Mouse (Mus musculus): ENCODE data around the gene Elmo1.

The Elmo1 gene

DNA sequence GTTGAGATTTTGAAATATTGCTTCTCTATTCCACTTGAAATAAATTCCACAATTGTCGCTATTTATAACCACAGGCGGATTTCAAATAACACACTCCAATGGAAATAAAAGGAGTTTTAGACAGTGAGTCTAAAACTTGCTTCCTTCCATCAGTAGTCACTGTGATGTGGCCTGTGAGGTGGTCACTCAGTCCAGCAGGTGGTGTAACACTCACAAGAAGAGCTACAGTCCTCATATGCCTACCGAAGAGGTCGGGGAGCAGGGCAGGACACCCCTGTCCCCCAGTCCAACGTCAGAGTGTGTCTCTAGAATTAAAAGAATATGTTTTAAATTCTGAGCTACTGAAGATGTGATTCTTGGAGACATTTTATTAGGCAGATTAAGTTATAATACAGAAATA, 229.8 kb downstream of the Elmo1 start:
- DNase-seq (ENCODE audit: low spot score in 2 of 2): no peak

DNA sequence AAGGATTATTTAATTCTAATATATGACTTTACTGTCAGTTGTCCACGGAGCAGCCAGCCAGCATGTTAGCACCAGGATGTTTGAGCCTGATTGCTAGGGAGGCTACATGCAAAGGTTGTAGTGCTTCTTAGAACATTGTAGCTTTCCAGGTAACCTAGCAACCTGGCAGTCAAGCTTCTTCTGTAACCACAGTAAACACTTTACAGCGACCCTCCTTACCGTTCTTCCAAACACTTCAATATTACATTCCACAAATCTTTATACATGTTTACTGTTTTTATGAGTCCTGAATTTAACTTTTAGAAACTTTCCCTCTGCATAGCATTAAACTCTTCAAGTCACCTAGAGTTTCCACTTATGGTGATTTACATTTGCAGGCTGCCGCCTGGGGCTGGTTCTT, 233.1 kb downstream of the Elmo1 start:
- no peak for DNase-seq (ENCODE audit: low spot score in 2 of 2)

DNA sequence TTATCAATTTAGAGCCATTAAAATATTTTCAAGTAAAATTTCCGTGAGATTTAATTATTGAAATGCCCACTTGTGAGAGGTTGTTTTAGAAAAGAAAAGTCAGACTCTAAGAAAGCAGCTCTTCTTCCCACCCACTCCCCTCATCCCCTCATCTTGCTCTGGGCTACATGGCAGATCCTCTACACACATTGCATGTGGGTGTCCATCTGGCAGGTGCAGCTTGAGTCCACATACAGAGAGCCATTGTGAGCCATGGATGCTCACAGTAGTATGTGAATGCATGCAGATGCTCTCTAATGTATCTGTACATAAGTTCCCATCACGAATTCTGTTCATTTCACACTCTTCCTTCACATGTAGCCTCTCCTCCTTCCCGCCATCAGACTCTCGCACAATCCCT, 236.7 kb downstream of the Elmo1 start:
- no peak for DNase-seq (ENCODE audit: low spot score in 2 of 2)

DNA sequence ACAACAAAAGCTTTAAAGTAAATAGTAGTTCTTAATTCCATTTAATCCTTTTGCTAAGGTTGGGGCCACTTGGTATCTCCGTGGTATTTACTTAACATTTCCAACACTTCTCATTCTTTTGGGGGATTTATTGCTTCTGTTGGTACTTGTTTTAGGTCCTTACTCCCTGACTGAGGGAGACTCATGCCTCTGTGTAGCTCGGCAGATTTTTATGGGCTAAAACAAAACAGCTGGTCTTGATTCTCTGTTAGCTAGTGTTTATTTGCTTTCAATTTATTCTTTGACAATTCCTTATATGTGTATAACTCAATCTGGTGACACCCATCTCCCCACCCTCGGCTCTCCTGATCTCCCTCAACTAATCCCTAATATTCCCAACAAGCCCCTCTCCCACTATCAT, 237.6 kb downstream of the Elmo1 start:
- no peak for DNase-seq (ENCODE audit: low spot score in 2 of 2)

DNA sequence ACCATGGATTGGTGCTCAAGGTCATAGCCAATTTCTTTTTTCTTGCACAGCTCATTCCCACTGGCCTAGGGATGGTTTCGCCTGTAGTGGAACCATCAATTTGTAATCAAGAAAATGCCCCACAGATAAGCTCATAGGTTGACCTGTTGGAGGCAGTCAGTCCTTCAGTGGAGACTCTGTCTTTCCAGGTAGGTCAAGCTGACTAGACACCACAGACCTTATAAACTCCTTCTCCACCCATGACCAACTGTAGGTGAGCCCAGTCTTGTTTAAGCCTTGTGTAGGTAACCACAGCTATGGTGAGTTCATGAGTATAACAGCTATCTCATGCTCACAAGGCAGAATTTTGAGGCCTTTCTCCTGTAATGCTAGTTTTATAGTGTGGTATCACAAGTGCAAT, 238.3 kb downstream of the Elmo1 start:
- DNase-seq (ENCODE audit: low spot score in 2 of 2): no peak

DNA sequence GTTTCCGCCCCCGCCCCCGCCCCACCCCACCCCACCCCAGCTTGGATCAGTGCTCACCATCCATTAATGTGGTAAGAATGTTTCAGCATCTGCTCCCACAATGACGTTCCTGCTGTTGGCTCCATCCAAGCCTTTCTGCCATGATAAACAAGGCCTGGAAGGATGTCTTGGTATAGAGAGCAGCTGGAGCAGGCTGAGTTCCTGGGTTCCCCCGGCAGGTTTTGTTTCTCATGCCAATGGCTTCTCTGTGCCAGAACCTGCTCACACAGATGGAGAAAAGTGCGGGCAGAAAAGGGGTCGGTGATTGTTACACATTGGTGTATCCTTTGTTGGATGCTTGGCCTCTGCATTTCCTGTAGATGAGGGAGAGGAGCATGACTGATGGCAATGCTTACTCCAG, 240.6 kb downstream of the Elmo1 start:
- DNase-seq (ENCODE audit: low spot score in 2 of 2): no peak

DNA sequence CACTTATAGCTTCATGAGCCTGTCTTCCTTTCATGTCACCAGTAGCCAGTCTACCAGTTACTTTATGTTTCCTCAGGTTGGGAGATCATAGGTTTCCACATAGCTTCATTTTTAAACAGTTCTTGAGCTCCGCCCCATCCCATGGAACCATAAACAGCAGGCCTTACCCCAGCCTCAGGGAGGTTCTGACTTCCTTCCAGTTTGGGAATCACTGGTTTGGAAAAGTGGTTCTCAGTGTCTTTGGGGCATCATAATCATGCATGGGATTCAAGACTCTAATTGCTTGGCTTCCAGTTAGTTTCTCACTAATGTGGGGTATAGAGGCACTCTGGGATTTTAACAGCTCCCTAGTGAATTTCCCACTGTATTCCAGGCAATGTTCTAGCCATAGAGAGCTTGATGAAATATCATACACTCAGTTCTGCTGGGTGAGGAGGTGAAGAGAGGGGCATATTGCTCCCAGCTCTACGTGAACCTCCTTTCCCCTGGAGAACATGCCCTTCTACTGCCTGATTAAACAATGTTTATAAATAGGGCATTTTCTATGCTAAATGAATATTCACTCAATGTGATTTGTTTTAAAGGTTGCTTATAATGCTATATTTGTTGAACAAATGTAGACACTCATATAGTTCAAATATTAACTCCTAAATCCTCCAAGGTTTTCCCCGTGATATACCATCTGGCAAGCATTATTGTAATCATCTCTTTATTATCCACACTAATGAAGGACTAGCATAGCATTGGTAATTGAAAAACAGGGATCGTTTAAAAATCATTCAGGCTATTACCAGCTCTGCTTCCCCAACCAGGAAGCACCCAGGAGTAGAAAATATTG, 244.9 kb downstream of the Elmo1 start:
- no peak for DNase-seq (ENCODE audit: low spot score in 2 of 2)

DNA sequence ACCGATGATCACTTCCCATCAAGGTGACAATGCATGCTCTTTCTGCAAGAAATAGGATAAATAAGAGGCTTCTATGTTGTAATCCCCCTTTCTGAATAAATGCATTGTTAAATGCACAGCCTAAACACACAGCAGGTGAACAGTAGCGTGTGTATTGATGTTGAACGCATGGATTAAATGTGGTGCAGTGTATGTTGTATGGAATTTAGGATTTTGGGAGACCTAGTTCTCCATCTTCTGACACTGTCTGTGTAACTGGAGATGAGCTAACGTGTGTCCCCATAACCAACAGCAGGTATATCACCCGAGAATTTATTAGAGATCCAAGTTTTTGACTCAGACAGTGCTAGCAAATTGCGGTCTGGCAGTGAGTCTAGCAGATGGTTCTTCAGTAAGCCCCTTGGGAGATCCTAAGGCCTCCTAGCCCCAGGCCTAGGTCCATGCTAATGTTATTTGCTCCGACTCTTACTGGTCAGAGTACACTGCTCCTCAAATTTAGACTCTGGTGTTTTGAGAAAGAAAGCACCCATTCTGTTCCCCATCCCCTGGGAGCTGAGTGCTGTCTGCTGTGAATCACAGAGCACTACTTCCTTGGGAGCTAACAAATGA, 245.6 kb downstream of the Elmo1 start:
- no peak for DNase-seq (ENCODE audit: low spot score in 2 of 2)

DNA sequence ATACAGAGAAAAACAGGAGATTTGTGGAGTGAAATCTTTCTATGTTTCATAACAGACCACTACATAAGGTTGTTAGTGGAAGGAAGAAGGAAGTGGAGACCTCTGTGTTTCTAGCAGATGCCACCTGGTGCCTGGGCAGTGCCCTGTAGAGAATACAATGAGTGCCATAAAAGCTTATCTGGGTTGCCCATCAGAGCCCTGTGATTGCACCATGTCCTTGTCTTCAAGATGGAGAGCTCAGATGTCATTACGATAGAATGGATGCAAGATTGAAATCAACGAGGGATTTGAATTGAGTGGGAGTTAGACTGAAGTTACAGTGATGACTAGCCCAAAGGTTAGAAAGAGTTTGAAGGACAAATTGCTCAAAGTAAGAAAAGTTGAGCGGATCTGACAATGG, 252.5 kb downstream of the Elmo1 start:
- no peak for DNase-seq (ENCODE audit: low spot score in 2 of 2)

DNA sequence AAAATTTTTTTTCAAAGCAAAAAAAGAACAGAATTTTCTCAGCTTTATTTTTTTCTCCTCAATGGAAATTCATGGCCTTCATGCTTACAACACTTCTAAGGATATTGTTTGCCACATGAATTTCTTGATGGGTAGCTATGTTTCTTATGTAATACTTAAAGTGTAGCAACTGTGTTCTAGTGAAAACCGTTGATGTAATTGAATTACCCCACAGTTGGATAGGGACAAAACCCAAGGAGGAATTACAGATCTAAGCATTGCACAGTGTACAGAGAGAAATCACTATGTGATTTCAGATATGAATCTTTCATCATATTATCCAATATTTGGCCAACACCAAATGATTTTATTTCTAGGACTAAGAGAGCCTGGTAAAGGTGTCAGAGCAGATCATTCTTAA, 259.4 kb downstream of the Elmo1 start:
- no peak for DNase-seq (ENCODE audit: low spot score in 2 of 2)

DNA sequence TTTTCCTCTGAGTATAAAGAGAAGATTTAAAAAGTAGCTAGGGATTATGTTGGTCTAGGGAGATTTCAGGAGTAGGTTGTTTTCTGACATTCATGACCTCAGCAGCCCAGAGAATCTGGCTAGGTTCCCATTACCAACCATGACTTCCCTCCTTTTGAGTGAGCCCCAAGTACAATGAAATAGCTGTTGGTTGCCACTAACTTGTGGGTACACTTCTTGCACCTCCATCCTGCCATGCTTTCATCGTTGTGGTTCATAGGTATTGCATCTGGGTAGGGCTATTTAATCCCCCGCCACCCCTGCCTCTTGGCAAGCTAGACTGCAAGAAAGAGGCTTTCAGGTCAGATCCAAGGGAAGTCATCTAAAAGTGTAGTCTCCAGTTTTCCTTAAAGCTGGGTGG, 262.2 kb downstream of the Elmo1 start:
- DNase-seq (ENCODE audit: low spot score in 2 of 2): no peak

DNA sequence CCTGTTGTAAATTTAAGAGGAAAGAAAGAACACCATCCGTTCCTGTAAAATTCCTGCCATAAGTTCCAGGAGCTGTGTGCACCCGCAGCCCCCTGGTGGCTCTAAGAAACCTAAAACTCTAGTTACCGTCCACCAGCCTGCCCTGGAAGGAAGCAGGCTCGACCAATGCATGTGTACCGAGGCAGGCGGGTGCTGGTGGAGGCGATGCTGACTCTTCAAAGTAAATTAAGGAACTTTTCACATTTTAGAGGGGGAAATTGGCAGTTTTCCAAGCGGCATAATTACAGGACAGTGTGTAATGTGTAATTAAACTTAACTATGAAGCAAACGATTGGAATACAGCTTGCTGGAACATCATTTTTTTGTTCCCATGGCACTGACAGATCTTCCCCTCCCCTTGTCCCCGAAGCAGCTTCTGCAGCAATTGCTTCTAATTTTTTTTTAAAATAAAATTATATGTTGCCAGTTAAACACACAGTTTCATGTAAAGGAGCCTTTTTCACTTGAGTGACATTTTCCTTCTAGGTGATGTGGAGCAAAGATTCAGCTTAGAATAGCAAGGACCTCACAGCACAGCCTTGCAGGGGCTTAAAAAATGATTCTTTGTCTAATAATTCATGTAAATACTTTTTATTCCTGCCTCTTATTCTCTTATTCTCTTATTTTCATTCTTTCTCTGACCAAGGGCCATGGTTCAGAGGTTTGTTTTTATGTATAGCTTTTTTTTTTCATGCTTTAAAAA, 263.6 kb downstream of the Elmo1 start:
- DNase-seq (ENCODE audit: low spot score in 2 of 2): peak; percentile 49 to 73

DNA sequence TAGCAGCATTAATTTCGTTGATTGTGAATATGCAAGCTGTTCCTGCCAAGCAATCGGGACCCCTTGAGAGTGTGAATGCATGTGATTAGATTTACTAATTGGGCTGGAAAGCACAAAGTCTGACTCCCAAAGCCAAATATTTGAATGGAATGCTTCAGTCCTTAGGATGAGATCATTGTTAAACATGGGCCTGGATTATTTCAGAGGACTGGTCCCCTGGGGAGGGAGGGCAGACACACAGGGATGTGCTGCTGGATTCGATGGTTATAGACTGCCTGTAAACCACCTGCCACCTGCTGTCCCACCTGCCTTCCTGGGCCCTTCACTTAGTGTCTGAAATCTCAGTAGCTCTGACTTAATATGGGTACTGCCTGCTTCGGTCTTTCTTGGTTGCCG, 264.2 kb downstream of the Elmo1 start:
- DNase-seq (ENCODE audit: low spot score in 2 of 2): peak in 1 of 2 experiments; percentile 13

DNA sequence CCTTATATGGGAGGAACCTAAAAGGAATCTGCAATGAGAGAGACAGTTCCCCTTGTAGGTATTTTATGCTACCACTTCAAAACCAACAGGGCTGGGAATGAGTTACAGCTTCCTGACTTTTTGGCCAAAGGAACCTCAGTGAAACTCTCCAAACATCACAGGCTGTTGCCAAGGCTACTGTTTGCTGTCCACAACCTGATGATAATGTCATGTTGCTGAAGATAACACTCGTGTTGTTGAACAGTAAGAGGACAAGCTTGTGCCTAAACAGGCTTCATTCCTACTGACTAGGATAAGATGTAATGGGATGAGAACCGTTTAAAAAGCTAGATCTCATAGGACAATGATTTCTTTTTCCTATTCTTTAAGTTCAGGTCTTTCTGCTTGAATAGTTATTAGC, 272.1 kb downstream of the Elmo1 start:
- no peak for DNase-seq (ENCODE audit: low spot score in 2 of 2)

DNA sequence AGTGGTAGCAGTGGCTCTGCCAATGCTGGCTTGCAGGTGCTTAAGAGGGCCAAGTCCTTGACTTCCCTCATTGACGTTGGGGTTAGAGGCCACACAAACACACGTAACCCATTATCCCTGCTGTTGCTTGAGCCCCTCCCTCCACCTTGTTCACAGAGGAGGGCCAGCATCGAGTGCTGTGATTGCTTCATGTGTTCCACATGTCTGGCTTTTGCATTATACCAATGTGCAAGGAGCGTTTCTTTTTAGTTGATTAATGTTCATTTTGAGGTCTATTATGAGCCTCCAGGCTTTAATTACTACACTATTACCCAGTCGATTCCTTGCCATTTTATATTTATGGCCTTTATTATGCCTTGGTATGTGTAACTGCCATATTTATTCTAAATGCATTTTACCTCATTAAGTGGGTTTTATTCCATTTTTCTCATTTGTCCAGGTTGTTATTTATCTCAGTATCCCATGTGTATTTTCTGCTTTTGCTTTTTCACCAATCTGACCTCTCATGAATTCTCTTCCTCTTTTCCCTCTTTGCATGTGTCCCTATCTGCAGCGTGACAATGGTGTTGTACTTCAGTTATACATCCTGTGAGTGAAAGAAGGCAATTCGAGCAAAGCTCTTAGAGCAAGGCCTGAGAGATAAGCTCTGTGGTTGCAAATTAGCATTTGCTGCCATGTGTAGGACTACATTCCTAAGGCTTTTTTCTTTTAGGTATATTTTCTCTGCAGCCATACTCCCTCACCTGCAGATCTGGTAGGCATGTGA, 275.6 kb downstream of the Elmo1 start:
- DNase-seq (ENCODE audit: low spot score in 2 of 2): no peak

DNA sequence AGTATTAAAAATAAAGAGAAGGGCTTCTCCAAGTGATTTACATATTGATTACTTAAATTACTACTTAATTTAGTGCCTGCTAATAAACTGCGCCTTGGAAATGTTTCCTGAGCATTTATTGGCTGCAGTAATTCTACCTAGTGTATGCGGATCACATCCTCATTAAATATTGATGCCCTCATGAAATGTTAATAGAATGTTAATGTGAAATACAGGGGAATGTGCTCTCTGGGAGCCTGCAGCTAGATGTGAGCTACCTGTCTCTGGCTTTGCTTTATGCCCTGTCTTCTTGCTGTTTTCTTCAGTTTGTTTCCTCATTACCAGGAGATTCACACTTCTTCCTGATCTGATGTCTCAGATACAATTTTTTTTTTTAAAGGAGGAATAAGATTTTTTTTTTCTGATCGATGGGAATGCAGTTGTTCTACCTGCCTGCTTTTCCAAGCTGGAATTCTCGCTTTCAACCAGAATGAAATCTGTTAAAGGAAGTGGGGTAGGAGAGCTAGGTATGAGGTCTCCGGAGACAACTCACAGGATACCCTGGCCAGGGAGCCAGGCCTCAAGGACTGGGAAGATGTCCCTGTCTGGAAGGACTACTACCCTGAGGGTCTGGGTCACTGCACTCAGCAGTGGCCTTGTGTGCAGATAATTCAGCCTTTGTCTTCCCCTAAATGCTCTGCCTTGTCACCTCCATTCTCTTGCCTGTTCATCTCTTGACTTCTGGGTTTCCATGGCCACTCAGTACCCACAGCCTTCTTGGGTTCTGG, 279.8 kb downstream of the Elmo1 start:
- DNase-seq (ENCODE audit: low spot score in 2 of 2): no peak

DNA sequence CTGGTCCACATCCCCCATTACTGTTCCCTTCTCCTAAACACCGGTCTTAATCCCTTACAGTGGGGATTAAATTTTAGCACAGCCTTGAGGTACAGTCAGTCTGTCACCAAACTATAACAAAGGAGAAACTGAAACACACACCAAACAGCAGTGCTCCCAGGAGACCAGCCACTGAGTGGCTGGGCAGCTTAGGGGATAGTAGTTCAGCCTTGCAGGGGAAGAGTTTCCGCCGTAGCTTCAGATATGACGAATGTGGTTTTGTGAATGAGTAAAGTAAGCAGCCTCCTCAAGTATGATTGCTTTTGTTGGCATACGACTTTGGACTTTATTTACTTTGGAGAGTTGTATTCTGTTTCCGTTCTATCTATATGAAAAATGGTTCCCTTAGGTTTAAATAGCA, 281.1 kb downstream of the Elmo1 start:
- no peak for DNase-seq (ENCODE audit: low spot score in 2 of 2)

DNA sequence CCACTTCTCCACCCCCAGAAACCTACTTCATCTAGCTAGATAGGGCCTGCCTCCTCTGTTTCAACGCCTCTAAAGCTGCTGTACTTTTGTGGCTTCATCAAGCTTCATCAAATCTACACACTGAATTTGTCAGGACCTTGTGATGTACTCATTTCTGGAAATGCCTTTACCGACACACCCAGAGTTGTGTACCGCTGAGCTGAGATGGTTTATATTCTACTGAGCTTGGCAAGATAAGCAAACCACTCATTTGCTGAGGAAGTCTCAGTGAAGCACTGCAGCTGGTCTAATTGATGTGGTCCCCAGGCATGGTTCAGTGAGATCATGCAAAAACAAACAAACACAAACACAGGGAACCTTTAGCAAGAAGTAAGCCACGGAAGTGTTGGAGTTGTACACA, 281.9 kb downstream of the Elmo1 start:
- DNase-seq (ENCODE audit: low spot score in 2 of 2): no peak

DNA sequence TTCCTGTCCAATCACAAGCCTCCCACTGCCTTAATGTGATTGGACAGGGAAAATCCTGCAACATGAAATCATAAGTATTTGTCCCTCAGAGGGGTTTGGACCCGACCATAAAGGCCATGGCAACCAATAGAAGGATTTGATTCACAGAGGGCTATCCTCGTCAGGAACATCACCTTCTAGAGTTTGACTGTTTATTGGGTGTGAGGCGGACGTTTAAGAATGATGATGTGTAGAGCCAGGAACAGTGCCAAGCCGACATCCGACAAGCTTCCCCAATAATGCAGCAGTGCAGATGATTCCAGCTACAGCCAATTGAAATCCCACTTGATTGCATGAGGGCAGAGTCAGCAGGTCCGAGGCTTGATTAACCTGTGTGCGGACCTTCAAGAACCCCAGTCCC, 288.5 kb downstream of the Elmo1 start:
- DNase-seq (ENCODE audit: low spot score in 2 of 2): no peak

DNA sequence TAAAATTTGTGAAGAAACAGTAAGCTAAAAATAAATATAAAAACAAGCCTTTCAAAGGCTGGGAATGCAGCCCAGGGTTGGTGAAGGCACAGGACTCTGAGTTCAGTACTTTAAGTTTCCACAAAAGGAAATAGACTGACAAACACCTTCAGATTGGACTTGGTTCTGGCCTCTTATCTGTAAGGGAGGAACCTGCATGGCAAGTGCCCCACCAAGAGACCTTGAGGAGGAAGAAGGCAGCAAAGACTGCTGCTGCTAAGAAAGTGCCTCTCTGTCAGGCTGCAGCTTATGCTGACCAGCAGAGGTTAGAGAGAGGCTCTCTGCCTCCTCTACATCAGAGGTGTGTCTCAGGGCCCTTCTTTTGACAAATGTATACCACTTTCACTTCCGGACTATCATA, 293.5 kb downstream of the Elmo1 start:
- DNase-seq (ENCODE audit: low spot score in 2 of 2): no peak

DNA sequence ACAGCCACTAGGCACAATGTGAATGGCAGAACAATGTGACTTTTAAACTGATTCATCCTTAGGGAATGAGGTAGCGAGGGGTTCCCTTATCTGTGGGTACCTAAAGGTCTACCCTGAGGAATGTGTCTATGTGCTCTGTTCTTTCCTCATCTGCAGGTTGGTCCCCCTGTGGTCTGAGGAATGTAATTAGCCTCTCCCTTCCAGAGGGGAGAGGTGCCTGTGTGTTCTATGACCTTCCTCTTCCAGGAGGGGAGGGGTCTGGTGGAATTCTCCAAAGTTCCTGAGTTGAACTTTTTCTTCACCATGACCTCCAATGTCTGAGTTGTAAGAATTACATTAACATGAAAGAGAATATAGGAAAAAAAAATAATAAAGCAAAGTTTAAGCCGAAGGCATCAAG, 294.4 kb downstream of the Elmo1 start:
- DNase-seq (ENCODE audit: low spot score in 2 of 2): no peak

Data from left cerebral cortex, adult 9 months (tissue).